Mouse (Mus musculus): ENCODE data around the gene Ndufv2. TPM values are rescaled to one million over a fixed set of nuclear protein-coding genes. Genes with fewer than 3 reads are reported as not detected.
"Not testable (repeated sequence)": the region's sequence is repeated elsewhere in the genome, so short reads cannot be mapped to it uniquely, and the experiment has no call there.

The Ndufv2 gene
- total RNA-seq, 2 experiments from 2014 or later: 200 to 211 TPM

DNA sequence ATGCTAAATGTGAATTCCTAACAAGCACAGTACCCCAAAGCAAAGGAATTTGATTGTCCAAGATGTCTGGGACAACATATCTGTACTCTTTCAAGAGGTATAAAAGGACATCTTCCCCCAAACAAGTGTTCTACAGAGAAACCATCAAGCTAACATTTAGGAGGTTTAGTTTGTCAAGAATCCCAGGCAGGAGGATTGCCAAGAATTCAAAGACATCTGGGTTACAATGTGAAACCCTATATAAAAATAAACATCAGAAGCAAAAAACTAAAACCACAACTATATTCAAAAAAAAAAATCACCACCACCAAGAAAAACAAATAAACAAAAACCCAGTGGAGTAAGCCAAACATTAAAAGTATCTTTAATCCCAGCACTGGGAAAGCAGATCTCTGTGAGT, 11.1 kb downstream of the Ndufv2 start:
- intact Hi-C loops (cut with DNase I): no loop called here
- DNase-seq: no peak

DNA sequence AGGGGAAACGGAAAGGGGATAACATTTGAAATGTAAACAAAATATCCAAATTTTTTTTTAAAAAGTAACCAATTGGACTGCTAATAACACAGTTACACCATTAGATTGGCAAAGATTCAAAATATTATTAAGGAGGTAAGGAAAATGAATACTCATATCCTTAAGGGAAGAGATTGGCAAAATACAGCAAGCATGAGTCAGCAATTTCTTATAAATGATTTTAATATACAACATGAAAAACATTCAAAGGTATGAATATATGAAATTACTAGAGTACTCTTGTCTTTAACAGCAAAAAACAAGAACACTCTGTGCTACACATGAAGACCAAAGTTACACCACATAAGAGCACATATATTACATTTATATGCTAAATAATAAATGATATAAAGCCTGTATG, 16.3 kb downstream of the Ndufv2 start:
- intact Hi-C loops (cut with DNase I): loop anchor here (5.0 kb wide), 1 partner anchor 38 kb away; no protein-coding TSS in a partner anchor

DNA sequence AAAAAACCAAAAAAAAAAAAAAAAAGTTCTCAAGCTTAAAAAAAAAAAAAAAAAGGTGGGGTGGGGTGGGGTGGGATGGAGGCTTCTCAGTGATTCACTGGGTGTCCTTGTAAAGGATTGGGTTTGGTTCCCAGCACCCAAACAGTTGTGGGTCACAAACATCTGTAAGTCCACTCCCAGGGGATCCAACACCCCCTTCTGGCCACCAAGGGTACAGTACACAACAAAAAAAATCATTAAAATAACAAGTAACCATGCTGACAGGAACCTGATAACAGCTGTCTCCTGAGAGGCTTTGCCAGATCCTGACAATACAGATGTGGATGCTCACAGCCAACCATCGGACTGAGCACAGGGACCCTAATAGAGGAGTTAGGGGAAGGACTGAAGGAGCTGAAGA, 16.9 kb downstream of the Ndufv2 start:
- no peak for DNase-seq
- intact Hi-C loops (cut with DNase I): no loop called here

More for the DNA sequence above, 16.3 kb downstream of the Ndufv2 start:
- no peak for DNase-seq

DNA sequence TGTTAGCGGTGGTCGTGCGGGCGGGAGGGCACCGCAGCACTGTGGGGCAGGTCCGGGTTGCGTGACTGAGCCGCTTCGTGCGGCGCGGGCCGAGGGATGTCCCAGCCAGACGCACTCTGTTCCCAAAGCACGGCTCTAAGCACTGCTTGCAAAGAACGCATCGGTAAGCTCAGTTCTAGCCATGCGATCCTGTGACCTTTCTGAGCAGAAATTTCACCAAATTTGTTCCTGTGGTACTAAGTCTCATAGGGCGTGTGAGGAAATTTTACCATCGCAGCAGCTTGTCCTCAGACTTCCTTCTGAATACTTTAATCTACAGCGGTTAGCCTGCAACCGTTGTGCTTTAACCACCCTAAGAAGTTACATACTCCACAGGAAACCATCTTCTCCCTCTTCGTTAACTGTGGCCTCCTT, 23.9 kb downstream of the Ndufv2 start:
- DNase-seq: no peak
- intact Hi-C loops (cut with DNase I): loop anchor here (10.0 kb wide), 1 partner anchor 213 kb away; no protein-coding TSS in a partner anchor

DNA sequence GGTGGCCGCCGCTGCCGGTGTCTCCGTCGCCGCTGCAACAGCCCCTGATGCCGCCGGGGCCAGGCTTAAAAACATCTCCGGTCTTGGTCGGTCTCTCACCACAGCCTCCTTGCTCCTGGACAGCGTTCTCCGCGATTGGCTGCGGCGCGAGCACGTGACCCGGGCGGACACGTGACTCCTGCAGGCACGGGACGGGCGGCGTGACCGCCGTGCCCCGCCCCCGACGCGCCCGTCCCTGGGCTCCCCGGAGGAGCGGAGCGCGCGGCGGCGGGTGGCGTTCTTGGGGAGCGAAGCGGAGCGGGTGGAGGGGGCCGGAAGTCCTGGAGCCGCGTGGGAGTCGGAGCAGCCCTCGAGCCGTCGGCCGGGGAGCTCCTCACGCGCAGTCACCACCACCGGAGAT, 24.4 kb downstream of the Ndufv2 start, which contains the start of gene Ankrd12:
Gene Ankrd12 (minus strand): TSS at position 156 of the 400 bp plus-strand sequence.
- DNase-seq: peak; percentile 94
- intact Hi-C loops (cut with DNase I): loop anchor here (10.0 kb wide), 1 partner anchor 212 kb away; no protein-coding TSS in a partner anchor

DNA sequence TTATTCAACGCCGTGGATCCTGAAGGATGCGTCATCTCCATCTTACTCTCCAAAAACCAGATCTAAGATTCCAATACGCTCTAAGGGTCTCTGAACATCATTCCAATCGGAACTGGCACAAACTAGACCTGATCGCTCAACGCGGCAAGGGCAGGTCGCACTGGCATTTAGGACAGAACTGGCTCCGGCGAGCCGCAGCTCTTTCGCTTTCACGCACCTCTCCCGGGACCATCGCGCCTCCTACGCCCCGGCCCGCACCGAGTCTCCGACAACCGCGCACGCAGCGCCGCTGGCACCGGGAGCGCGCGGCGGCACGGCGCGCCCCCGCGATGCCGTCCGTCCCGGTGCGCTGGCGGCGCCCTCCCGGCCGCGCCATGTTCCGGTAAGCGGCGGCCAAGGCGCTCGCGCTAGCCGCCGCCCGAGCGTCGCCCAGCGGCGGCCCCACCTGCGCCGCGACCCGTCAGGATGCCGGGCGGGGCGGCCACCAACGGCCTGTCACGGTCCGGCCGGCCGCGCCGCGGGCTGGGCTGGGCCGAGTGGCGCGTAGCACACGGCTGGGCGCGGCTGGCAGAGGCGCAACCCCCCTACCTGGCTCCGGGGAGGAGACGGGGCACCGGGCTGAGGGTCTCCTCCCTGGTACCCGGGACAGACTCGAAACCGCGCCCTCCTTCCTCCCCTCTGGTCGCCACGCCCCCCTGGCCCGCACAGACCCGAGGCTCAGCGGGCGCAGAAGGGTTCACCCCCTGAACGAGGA, 25.0 kb downstream of the Ndufv2 start:
- intact Hi-C loops (cut with DNase I): loop anchor here (10.0 kb wide), 1 partner anchor 212 kb away; no protein-coding TSS in a partner anchor
- DNase-seq: peak; percentile 24

DNA sequence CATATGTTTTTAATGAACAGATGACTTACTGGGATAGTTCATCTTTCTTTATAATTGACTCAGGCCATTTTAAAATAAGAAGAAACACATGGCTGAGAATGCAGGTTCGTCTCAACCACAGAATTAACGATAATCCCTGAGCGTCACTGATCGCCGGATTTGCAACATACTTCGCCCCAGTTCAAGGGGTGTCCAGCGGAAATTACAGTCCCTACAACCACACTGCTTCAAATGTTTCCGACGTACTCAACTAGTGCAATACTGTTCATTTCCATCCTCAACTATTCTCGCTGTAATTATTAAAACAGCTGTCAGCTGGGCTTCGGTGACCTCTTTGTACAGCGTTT, 25.6 kb downstream of the Ndufv2 start:
- DNase-seq: no peak
- intact Hi-C loops (cut with DNase I): loop anchor here (10.0 kb wide), 1 partner anchor 211 kb away; no protein-coding TSS in a partner anchor

DNA sequence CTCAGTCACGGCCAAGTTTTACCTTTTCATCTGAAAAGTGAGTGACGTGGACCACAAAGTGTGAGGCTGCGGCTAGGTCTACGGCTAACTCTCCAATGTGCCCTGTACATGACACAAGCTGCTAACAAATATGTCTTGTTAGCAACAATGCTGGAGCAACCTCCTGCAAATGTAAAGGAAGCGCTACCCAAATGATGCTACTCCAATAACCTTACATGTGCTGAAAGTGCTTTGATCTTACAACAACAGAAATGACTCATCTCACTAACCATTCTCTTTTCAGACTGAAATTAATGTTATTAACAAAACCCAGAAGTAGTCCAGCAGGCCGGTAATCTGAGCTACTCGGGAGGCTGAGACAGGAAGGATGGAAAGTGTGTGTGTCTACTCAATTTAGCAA, 27.4 kb downstream of the Ndufv2 start:
- intact Hi-C loops (cut with DNase I): loop anchor here (10.0 kb wide), 1 partner anchor 209 kb away; no protein-coding TSS in a partner anchor
- DNase-seq: no peak

DNA sequence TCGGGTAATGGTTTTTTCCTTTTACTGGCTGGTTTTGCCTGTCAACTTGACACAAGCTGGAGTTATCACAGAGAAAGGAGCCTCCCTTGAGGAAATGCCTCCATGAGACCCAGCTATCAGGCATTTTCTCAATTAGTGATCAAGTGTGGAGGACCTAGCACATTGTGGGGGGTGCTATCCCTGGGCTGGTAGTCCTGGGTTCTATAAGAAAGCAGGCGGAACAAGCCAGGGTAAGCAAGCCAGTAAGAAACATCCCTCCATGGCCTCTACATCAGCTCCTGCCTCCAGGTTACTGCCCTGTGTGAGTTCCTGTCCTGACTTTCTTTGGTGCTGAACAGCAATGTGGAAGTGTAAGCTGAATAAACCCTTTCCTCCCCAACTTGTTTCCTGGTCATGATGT, 32.3 kb downstream of the Ndufv2 start:
- DNase-seq; intact Hi-C loops (cut with DNase I): not testable (repeated sequence)

DNA sequence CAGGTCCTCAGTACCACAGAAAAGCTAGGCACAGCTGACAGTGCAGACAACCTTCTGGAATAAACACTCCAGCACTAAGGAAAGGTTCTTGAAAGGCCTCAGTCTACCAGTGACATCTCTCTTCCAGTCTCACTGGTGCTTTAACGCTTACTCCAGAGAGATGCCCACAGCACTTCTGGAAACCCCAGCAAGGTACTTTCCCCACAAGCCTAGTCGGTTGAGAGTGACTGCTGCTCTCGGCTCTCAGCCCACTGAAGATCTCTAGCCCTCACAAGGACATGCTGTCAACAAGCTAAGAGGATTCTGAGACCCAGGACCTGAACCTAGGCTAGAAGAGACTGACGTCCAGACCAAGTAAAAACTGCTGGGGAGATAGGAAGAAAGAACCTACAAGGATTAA, 36.2 kb downstream of the Ndufv2 start:
- DNase-seq: no peak

DNA sequence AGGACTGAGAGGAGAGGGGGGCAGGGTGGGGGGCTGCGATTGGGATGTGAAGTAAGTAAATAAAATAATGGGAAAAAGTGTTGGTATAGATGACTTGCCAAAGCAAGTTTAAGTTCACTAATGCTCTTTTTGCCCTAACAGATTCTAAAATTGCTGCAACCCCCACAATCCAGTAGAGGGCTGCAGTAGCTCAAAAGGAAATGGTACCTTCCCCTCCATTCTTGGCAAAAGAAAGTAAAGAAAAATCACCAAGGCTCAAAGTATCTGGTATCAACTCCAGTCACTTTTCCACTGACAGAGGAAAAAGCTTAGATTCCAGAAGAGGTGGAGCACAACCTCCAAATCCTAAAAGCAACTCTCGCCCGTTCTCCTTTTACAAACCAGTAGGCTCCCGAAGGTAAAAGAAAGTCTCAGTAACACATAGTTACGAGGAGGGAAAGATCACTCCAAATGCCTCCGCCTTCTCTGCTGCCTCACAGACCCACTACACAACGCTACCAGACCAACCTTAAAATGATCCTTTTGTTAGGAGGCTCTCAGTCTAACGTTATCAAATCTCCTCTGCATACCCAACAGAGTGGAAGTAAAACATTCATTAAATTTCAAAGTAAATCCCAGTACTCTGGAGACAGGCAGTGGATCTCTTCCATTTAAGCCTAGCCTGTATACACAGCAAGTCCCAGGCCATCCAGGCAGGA, 40.0 kb downstream of the Ndufv2 start:
- intact Hi-C loops (cut with DNase I): no loop called here
- no peak for DNase-seq

More for the DNA sequence above, 36.2 kb downstream of the Ndufv2 start:
- intact Hi-C loops (cut with DNase I): no loop called here

DNA sequence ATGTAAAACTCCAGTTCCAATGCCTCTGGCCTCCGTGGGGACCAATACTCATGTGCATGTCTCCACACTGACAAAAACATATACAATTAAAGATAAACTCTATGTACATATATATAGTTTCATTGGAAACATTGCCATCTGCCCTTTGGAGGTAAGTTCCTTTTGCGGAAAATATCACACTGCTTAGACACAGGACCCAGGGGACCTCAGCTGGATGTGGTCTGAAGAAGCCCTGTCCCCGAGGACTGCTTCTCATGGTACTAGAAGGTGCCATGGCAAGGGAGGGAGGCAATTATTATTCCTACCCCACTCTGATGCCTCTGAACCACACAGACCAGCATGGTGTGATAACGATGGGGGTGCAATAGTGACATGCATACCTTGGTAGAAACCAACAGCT, 43.2 kb downstream of the Ndufv2 start:
- no peak for DNase-seq
- intact Hi-C loops (cut with DNase I): no loop called here

DNA sequence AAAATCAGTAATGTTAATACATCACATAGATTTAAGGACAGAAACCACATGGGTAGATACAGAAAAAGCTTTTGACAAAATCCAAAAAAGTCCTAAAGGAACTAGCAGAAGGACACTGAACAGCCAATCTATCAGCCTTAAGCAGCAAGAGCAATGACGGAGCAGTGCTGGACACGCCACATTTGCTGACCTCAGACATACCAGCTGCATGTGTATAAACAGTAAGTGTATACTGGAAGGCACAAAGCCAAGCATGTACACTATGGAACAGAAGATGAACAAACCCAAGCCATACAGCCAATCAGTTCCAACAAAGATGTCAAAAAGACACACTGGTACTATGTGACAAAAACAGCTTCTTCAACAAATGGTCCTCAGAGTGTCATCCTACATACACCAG, 44.2 kb downstream of the Ndufv2 start:
- intact Hi-C loops (cut with DNase I): no loop called here
- no peak for DNase-seq

DNA sequence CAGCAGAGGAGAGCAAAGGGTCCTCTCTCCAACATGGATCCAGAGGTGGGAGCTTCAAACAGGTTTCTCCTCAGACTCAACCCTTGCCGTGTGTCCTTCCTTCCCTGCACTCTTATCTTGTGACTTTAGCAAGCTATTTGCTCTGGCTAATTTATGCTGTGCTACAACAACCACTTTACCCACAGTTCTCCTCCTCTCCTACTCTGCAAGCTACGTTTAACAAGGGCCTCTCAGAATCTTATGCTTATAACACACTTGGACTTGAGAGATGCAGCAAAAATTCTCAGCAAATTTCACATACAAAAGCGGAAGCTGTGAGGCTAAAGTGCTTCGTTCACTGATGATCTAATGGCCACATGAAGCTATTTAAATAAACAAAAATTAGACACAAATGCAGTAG, 48.0 kb downstream of the Ndufv2 start:
- intact Hi-C loops (cut with DNase I): no loop called here
- DNase-seq: no peak

DNA sequence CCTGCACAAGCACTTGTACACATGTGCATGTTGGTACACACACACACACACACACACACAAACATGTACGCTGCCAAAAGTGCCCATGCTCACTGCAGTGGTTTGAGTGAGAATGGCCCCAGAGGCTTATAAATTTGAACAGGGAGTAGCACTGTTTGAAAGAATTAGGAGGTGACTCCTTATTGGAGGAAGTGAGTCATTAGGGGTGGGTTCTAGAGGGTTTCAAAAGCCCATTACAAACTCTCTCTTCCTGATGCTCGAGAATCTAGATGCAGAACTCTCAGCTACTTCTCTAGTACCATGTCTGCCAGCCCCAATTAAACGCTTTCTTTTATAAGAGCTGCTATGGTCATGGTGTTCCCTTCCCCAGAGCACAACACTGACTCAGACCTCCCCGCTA, 52.6 kb downstream of the Ndufv2 start:
- intact Hi-C loops (cut with DNase I): loop anchor here (5.0 kb wide), 1 partner anchor 39 kb away; no protein-coding TSS in a partner anchor
- DNase-seq: no peak

DNA sequence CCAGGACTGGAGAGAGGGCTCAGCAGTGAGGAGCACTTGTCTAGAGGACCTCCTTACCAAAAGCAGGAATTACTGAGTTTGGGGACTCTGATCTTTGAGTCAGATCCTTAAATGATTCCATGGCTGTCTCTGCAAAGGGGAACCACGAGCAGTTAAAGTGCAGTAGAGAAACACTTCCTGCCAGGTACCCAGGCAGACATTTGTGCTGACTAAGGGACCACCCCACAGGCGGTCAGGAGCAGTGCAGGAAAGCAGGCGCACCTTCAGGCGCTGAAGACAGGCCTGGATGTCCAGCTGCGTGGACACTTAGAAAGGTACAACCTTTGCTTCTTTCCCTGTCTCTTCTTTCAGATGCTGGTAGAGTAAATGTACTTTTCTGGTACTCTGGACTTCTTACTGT, 53.2 kb downstream of the Ndufv2 start:
- intact Hi-C loops (cut with DNase I): loop anchor here (5.0 kb wide), 1 partner anchor 39 kb away; no protein-coding TSS in a partner anchor
- DNase-seq: no peak

DNA sequence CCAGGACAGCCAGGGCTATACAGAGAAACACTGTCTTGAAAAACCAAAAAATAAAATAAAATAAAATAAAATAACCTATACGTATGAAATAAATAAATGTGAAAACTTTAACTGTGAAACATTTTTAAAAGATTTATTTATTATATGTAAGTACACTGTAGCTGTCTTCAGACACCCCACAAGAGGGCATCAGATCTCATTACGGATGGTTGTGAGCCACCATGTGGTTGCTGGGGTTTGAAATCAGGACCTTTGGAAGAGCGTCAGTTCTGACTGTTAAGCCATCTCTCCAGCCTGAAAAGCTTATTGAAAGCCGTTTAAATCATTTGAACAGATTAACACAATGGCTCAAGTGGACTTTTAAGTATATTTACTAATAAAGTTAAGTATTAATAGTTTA, 57.7 kb downstream of the Ndufv2 start:
- DNase-seq; intact Hi-C loops (cut with DNase I): not testable (repeated sequence)

DNA sequence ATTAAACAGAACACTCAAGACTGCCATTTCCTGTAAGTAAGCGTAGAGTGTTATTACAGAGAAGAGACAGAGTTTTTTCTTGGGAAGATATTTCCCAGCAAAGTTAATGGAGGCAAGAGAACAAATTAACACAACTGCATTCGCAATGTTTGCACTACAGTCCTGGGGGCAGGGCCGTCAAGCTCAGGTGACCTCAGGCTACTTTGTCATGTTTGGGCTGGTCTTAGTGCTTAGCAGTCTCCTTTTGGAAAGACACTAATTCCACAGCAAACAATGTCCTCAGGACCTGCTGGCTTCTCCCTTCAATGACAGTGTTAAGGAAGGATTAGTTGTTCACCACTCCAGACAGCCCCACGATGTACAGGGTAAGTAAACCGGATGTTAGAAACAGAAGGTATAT, 60.3 kb downstream of the Ndufv2 start:
- intact Hi-C loops (cut with DNase I): no loop called here

DNA sequence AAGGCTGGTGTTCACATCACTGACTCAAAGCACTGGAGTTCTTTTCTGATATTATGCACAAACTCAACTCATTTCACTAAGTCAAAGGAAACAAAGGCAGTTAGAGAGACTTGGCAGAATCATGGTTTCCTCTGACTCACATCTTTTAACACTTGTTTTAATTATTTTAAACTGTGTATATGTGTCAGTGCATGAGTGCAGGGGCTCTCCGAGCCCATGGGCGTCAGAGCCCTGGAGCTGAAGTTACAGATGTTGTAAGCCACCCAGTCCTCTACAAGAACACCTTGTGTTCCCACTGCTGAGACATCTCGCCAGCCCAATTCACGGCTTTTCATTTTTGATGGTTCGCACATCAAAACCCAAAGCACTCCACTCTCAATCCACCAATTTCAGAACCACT, 68.1 kb downstream of the Ndufv2 start:
- DNase-seq: no peak
- intact Hi-C loops (cut with DNase I): no loop called here

More for the DNA sequence above, 60.3 kb downstream of the Ndufv2 start:
- DNase-seq: no peak

DNA sequence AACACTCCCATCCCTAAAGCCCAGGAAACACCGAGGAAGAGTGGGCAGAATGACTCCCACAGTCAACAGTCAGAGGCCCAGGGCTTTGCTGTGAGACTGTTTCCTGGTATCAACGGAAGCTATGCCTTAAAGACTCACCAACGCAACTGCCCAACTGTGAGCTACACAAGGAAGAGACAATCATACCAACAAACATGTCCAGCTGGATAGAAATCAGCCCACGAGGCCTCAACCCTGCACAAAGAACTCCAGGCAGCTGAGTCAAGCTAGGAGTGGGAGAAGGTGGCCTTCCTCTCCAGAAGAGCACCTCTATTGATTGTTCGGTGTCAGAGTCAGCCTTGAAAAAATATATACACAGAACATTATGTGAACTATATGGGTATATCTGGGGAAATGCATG, 69.4 kb downstream of the Ndufv2 start:
- DNase-seq: no peak
- intact Hi-C loops (cut with DNase I): no loop called here

Measured in left cerebral cortex, postnatal 4 days (tissue).